9 mouse cellular contexts compared by ENCODE assay signal in genomic region chr15:50246418-50247186, GRCm38 (mm10).
DNase-seq lines count a peak whose midpoint lies in the region.
"Had no signal": no experiment of that assay in that cellular context is flagged by ENCODE, and none has a peak within 500 bp of the region (broad histone marks: within the 10 kb centered on the region; RNA-seq: fewer than 3 reads in every experiment).

No protein-coding gene starts in this region.

- peak; percentile 1 for DNase-seq in lung, postnatal 36 days
- no peak for DNase-seq in lung, postnatal 25 days (ENCODE audit: low spot score)
- DNase-seq in adrenal gland, postnatal 36 days = peak; percentile 47 to 53
- peak; percentile 16 to 21 for DNase-seq in gastrocnemius, postnatal 36 days
- DNase-seq in spleen, adult 18-20 months = no peak
- DNase-seq in neural tube, embryonic 10.5 days (ENCODE audit: extremely low spot score, low spot score) = no peak
- no peak for DNase-seq in left cerebral cortex, adult 18-20 months (ENCODE audit: low spot score in 2 of 2)
- DNase-seq: forebrain, postnatal 0 days; liver, postnatal 0 days had no signal

- intact Hi-C loops in gastrocnemius, postnatal 36 days (cut with DNase I) = no loop called here

Comparison
In these comparisons a context has a peak if more than half of its experiments do, and no peak if none do; other contexts are left out.
1. DNase-seq: peak in lung, postnatal 36 days (single experiment), adrenal gland, postnatal 36 days (2 of 2) and gastrocnemius, postnatal 36 days (2 of 2); none in lung, postnatal 25 days (single experiment), spleen, adult 18-20 months (0 of 2), neural tube, embryonic 10.5 days (single experiment) and left cerebral cortex, adult 18-20 months (0 of 2).